Mouse (Mus musculus) ES-Bruce4 (cell line): ENCODE data around the gene Cma1. TPM values are rescaled to one million over a fixed set of nuclear protein-coding genes. Genes with fewer than 3 reads are reported as not detected.

Experiments
- H3K27ac ChIP-seq: 2 replicates; pipeline ENCODE4 v1.5.1; 2012; ENCODE audit warnings: low read length, inconsistent platforms; ENCODE audit not compliant: insufficient read depth
- H3K27me3 ChIP-seq: 2 replicates; pipeline ENCODE4 v1.6.1; 2012; ENCODE audit warnings: mild to moderate bottlenecking, low read length, inconsistent platforms; ENCODE audit not compliant: control insufficient read depth, poor library complexity, insufficient read depth, severe bottlenecking
- H3K36me3 ChIP-seq: 2 replicates; pipeline ENCODE4 v1.6.1; 2012; ENCODE audit warnings: inconsistent platforms, mild to moderate bottlenecking, low read length, moderate library complexity; ENCODE audit not compliant: control insufficient read depth, poor library complexity, insufficient read depth, severe bottlenecking
- H3K4me1 ChIP-seq: one replicate; pipeline ENCODE4 v1.8.1; 2011; ENCODE audit warnings: low read length; ENCODE audit not compliant: control insufficient read depth, insufficient read depth
- H3K4me3 ChIP-seq: 2 replicates; pipeline ENCODE4 v1.5.1; 2011; ENCODE audit warnings: low read depth, mild to moderate bottlenecking, low read length
- H3K9ac ChIP-seq: 2 replicates; pipeline ENCODE4 v1.6.1; 2012; ENCODE audit warnings: low read depth, mild to moderate bottlenecking, inconsistent platforms; ENCODE audit not compliant: poor library complexity, severe bottlenecking
- H3K9me3 ChIP-seq: replicated peaks from 2 replicates; pipeline ENCODE4 v1.6.1; 2012; ENCODE audit warnings: mild to moderate bottlenecking, low read length, inconsistent platforms; ENCODE audit not compliant: control insufficient read depth, poor library complexity, insufficient read depth, severe bottlenecking
- CTCF ChIP-seq: IDR thresholded peaks from one replicate; pipeline ENCODE4 v1.8.1; 2011; ENCODE audit warnings: low read depth, low read length
- EP300 ChIP-seq: IDR thresholded peaks from 2 replicates; pipeline ENCODE4 v1.6.1; 2011; ENCODE audit warnings: low read depth, low read length; ENCODE audit not compliant: insufficient read depth
- POLR2A ChIP-seq: IDR thresholded peaks from one replicate; pipeline ENCODE4 v1.8.1; 2011; ENCODE audit warnings: low read length; ENCODE audit not compliant: insufficient read depth
- polyA plus RNA-seq: library from polyadenylated mRNA; stranded (reverse); fragments of >200 nt; gene quantifications from 2 replicates; pipeline ENCODE4 v1.2.4, GENCODE M21; 2011; ENCODE audit warnings: low read depth; ENCODE audit not compliant: missing spikeins, insufficient read depth, insufficient read length

The Cma1 gene
- polyA plus RNA-seq, 1 experiment: not detected

DNA sequence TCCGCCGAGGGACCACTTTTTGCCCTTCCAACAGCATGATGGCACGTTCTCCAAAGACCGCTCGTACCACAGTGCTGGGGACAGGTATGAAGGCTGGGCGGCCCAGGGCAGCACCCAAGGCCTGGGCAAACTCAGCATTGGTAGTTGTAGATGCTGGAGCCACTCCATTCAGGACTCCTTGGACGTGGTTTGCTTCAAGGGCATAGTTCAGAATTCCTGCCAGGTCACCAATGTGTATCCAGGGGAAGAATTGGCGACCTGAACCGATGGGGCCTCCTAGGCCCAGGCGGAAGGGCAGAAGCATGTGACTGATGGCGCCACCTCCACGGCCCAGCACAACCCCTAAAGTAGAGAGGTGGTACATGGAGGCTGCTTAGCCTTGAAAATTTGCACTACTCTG is 46.8 kb downstream of the Cma1 start:
- no peaks in the 10 kb centered on the region for H3K9me3 ChIP-seq
- H3K9ac ChIP-seq: no peak overlapping the region
- TF ChIP-seq CTCF: no peak
- no peak for TF ChIP-seq POLR2A
- no peak for TF ChIP-seq EP300

More for the DNA sequence above, 46.8 kb downstream of the Cma1 start:
- Histone ChIP-seq H3K27me3 (no peaks in the 10 kb centered on the region), H3K4me1 (peaks cover 2% of the 10 kb centered on the region), H3K4me3 (no peak overlapping the region), H3K36me3 (peaks cover 16% of the 10 kb centered on the region), H3K27ac (no peak overlapping the region)

Other genes starting within 250 kb of the Cma1 start
- gene Tgm1, start 230.7 kb downstream of the Cma1 start, polyA plus RNA-seq: 24.3 and 26.9 TPM in 2 replicates
- 39.6 and 42.5 TPM in 2 replicates for gene Rabggta, start 222.4 kb downstream of the Cma1 start, polyA plus RNA-seq
- gene Dhrs1, start 199.0 kb downstream of the Cma1 start, polyA plus RNA-seq: 34.7 and 38.9 TPM in 2 replicates
- gene Nop9, start 199.0 kb downstream of the Cma1 start, polyA plus RNA-seq: 56.2 and 59.8 TPM in 2 replicates
- not detected in 2 replicates for gene Cideb, start 186.2 kb downstream of the Cma1 start, polyA plus RNA-seq
- 5.3 and 6.8 TPM in 2 replicates for gene Ltb4r2, start 183.2 kb downstream of the Cma1 start, polyA plus RNA-seq
- gene Ltb4r1, start 178.7 kb downstream of the Cma1 start, polyA plus RNA-seq: 2.6 and 3.0 TPM in 2 replicates
- 0.30 and 1.2 TPM in 2 replicates for gene Adcy4, start 160.6 kb downstream of the Cma1 start, polyA plus RNA-seq
- 11.0 and 16.4 TPM in 2 replicates for gene Ripk3, start 155.8 kb downstream of the Cma1 start, polyA plus RNA-seq
- 57.0 and 57.7 TPM in 2 replicates for gene Nfatc4, start 121.5 kb downstream of the Cma1 start, polyA plus RNA-seq
- gene Nynrin, start 90.7 kb downstream of the Cma1 start, polyA plus RNA-seq: 21.5 and 24.6 TPM in 2 replicates
- gene Cbln3, start 60.3 kb downstream of the Cma1 start, polyA plus RNA-seq: 0.21 and 0.27 TPM in 2 replicates
- 29.8 and 30.9 TPM in 2 replicates for gene Khnyn, start 59.7 kb downstream of the Cma1 start, polyA plus RNA-seq
- gene Sdr39u1, start 44.4 kb downstream of the Cma1 start, polyA plus RNA-seq: 7.9 and 13.2 TPM in 2 replicates
- not detected in 2 replicates for gene Cma2, start 6.3 kb upstream of the Cma1 start, polyA plus RNA-seq
- gene Mcpt1, start 73.3 kb upstream of the Cma1 start, polyA plus RNA-seq: not detected in 2 replicates
- gene Mcpt9, start 85.8 kb upstream of the Cma1 start, polyA plus RNA-seq: not detected in 2 replicates
- gene Mcpt2, start 97.4 kb upstream of the Cma1 start, polyA plus RNA-seq: not detected in 2 replicates
- gene Mcpt4, start 117.6 kb upstream of the Cma1 start, polyA plus RNA-seq: not detected in 2 replicates
- gene Mcpt8, start 140.6 kb upstream of the Cma1 start, polyA plus RNA-seq: not detected in 2 replicates
- not detected in 2 replicates for gene Ctsg, start 157.9 kb upstream of the Cma1 start, polyA plus RNA-seq
- not detected in 2 replicates for gene Gzme, start 175.9 kb upstream of the Cma1 start, polyA plus RNA-seq
- not detected in 2 replicates for gene Gzmd, start 187.9 kb upstream of the Cma1 start, polyA plus RNA-seq
- gene Gzmg, start 214.9 kb upstream of the Cma1 start, polyA plus RNA-seq: not detected in 2 replicates
- not detected in 2 replicates for gene Gzmn, start 229.9 kb upstream of the Cma1 start, polyA plus RNA-seq